Mouse (Mus musculus): ENCODE data around the gene Ing1.

DNA sequence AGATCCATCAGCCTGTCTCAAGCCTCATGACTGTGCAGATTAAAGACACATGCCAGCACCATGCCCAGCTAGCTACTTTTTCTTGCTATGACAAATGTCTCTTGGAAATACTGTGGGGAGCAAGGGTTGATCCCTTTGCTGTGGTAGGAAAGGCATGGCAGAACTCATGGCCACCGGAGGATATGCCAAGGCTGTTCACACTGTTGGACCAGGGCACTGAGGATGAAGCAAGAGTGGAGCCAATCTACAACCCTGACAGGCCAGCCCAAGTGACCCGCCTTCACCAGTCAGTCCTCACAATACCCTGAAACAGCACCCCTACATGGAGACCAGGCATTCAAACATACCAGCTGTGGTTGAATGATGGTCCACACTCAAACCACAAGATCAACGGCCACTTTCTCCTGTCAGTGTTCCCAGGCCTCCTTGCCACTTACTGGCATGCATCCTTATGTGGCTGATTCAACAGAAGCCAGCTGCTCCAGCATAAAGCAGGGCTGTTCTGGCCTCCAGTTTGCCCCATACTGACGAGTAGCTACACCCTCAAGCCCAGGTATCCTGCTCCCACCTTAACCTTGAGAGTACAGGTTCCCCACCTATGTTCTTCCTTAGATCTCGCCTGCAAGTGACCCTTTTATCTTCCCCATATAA lies 45.1 kb downstream of the Ing1 start:
- no peak for TF ChIP-seq CTCF (IDR thresholded peaks at IDR 0.05)
- no peak for TF ChIP-seq POLR2A (IDR thresholded peaks at IDR 0.05; ENCODE audit: insufficient read depth, low read depth, low read length)
- TF ChIP-seq EP300 (IDR thresholded peaks at IDR 0.05; ENCODE audit: insufficient read depth, low read depth, low read length) = no peak

Measured in heart, adult 2 months (tissue).